Mouse (Mus musculus): ENCODE results near the gene Hoxc13. TPM values are rescaled to one million over a fixed set of nuclear protein-coding genes. Genes with fewer than 3 reads are reported as not detected.

Hoxc13 gene
- total RNA-seq, 2 experiments from 2014 or later = not detected

- ATAC-seq (replicated peaks; ENCODE audit: poor library complexity) = no peak
Observed at GRCm38 (mm10) chr15:102963259-102963658, 42.4 kb downstream of the Hoxc13 start.

- ATAC-seq (replicated peaks; ENCODE audit: poor library complexity) = 0 out of 2 replicates have a peak, but pooled peaks have one; percentile 37
Observed at GRCm38 (mm10) chr15:102963671-102964640, 43.1 kb downstream of the Hoxc13 start.

- no peak for ATAC-seq (replicated peaks; ENCODE audit: poor library complexity)
Observed at GRCm38 (mm10) chr15:102965003-102965891, 44.3 kb downstream of the Hoxc13 start.

- peak; percentile 89 for ATAC-seq (replicated peaks; ENCODE audit: poor library complexity)
Observed at GRCm38 (mm10) chr15:102965892-102966775, 45.2 kb downstream of the Hoxc13 start.

GRCm38 (mm10) chr15:102966776-102967311 is 45.9 kb downstream of the Hoxc13 start, which contains the start of gene Hoxc10:
Hoxc10 (plus strand) TSS chr15:102966796.
- ATAC-seq (replicated peaks; ENCODE audit: poor library complexity) = no peak

GRCm38 (mm10) chr15:102967312-102967510 is 46.3 kb downstream of the Hoxc13 start, which contains the start of gene Hoxc5:
Hoxc5 (plus strand) TSS chr15:102967443.
- ATAC-seq (replicated peaks; ENCODE audit: poor library complexity) = no peak

GRCm38 (mm10) chr15:102967511-102968397 is 46.9 kb downstream of the Hoxc13 start:
- no peak for ATAC-seq (replicated peaks; ENCODE audit: poor library complexity)

GRCm38 (mm10) chr15:102969296-102969695 is 48.4 kb downstream of the Hoxc13 start:
- no peak for ATAC-seq (replicated peaks; ENCODE audit: poor library complexity)

- ATAC-seq (replicated peaks; ENCODE audit: poor library complexity) = no peak
Observed at GRCm38 (mm10) chr15:102970740-102971139, 49.8 kb downstream of the Hoxc13 start.

- no peak for ATAC-seq (replicated peaks; ENCODE audit: poor library complexity)
Observed at GRCm38 (mm10) chr15:102972254-102972653, 51.4 kb downstream of the Hoxc13 start.

- no peak for ATAC-seq (replicated peaks; ENCODE audit: poor library complexity)
Observed at GRCm38 (mm10) chr15:102972753-102973152, 51.9 kb downstream of the Hoxc13 start.

GRCm38 (mm10) chr15:102975034-102975433 is 54.1 kb downstream of the Hoxc13 start:
- ATAC-seq (replicated peaks; ENCODE audit: poor library complexity) = no peak

GRCm38 (mm10) chr15:102975688-102976111 is 54.8 kb downstream of the Hoxc13 start:
- no peak for ATAC-seq (replicated peaks; ENCODE audit: poor library complexity)

GRCm38 (mm10) chr15:102976171-102976570 is 55.3 kb downstream of the Hoxc13 start, which contains the start of gene Hoxc9:
Hoxc9 (plus strand) TSS chr15:102976439.
- ATAC-seq (replicated peaks; ENCODE audit: poor library complexity) = no peak

GRCm38 (mm10) chr15:102976631-102977422 is 55.9 kb downstream of the Hoxc13 start:
- no peak for ATAC-seq (replicated peaks; ENCODE audit: poor library complexity)

GRCm38 (mm10) chr15:102977423-102977974 is 56.6 kb downstream of the Hoxc13 start:
- ATAC-seq (replicated peaks; ENCODE audit: poor library complexity) = no peak
